Mouse (Mus musculus) kidney, adult 11 months (tissue): Measurements from ENCODE around the gene Gm45234.
"Not testable (repeated sequence)": the region's sequence is repeated elsewhere in the genome, so short reads cannot be mapped to it uniquely, and the experiment has no call there.

Experiments
- DNase-seq: peaks from one replicate; pipeline ENCODE4 v3.0.0; 2022

The Gm45234 gene

DNA sequence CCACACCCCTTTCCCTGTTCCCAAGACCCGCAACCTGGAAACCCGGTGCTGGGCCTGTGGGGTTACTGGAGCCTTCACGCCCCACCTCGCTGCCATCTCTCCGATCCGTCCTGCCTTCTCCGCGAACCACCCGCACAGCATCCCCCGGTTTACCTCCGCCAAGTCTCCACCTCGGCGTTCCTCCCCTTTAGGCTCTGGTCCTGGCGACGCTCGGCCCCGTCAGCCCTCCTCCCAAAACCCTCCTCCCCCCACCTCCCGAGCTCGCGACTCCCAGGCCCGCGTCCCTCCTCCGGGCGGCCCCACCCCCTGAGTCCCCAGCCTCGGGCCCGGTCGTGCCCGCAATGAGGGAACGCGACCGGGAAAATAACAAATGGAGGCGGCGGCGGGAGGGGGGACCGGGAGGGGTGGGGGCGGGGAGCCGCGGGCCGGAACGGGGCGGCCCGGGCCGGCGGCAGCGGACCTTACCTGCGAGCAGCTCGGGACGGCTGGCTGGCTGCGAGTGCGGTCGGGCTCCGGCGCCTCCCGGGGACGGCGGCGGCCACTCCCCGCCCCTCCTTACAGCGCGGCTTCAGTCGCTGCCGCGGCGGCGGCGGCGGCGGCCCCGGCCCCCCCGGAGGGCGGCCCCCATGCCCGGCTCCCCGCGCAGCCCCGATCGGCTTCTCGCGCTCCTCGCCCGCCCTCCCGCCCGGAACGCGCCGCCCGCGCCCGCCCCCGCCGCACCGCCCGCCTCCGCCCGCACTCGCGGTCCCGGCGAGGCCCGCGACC is at the start of gene Gm45234, which contains the start of gene Atn1:
Gene Gm45234 (minus strand): TSS at position 191 of the 765 bp plus-strand sequence.
Gene Atn1 (minus strand): TSS at position 694 of the 765 bp plus-strand sequence.
- DNase-seq, result peak; percentile 67

DNA sequence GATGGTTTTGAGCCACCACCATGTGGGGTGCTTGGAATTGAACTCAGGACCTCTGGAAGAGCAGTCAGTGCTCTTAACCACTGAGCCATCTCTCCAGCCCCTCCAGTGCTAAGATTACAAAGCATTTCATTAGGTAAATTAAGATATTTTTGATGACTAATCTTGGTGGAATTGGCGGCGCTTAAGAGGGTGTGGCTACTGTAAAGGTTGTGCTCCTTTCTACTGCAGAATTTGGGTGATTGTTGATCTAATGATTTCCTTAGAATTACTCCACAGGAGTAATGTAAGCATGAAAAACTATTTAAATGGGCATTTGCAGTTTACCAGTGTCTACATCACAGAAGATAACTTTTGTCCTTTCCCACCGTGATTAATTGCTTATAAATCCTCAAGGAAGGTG is 48.5 kb upstream of the Gm45234 start:
- no peak for DNase-seq

DNA sequence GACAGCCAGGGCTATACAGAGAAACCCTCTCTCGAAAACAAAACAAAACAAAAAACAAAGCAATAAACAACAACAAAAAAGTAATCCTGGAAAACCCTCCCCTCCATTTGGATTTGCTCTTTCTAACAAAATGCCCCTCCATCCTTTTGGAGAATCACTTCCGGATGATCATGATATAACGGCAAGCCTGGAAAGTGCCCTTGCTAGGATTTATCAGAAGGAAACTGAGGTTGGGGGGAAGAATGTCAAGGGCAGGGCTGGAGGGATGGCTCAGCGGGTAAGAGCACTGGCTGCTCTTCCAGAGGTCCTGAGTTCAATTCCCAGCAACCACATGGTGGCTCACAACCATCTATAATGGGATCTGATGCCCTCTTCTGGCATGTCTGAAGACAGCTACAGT is 47.9 kb upstream of the Gm45234 start:
- not testable (repeated sequence) for DNase-seq

DNA sequence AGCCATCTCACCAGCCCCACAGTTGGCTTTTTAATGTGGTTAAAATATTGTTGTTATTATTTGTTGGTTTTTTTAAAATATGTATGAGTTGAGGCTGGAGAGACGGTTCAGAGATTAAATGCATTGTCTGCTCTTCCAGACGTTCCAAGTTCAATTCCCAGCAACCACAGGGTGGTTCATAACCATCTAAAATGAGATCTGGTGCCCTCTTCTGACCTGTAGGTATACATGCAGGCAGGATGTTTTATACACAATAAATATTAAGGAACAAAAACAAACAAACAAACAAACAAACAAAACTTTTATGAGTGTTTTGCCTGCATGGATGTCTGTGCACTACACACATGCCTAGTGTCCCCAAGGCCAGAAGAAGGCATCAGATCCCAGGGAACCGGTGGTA is 47.2 kb upstream of the Gm45234 start:
- DNase-seq, result no peak

DNA sequence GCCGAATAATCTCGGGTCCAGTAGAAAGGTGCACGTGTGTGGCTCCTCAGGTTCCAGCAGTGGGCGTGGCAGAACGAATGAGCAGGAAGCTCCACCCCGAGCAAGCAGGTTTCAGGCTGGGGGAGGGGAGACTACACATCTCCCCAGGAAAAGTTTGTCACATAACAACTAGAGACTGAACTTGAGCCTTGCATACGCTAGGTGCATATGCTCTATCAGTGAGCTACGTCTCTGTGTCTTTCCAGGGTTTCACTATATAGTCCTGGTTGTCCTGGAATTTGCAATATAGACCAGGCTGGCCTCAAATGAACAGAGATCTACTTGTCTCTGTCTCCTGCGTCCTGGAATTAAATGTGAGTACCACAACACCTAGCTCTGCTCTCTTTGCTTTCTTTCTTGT is 46.6 kb upstream of the Gm45234 start:
- DNase-seq, result not testable (repeated sequence)

DNA sequence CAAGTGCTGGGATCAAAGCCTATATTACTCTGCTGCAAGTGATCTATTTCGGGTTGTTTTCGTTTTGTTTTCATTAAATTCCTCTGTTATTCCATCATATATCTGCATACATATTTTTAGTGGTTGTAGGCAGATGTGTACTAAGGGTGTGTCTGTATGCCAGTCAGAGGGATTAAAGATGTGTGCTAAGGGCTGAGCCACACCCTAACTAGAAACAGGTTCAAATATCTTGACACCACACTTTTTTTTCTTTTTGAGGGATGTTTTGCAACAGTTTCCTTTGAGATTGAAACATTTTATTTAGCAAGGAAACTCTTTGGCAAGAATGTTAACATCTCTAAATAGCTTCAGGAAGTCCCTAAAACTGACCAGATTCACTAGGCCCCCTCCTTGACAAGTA is 40.4 kb upstream of the Gm45234 start:
- no peak for DNase-seq

DNA sequence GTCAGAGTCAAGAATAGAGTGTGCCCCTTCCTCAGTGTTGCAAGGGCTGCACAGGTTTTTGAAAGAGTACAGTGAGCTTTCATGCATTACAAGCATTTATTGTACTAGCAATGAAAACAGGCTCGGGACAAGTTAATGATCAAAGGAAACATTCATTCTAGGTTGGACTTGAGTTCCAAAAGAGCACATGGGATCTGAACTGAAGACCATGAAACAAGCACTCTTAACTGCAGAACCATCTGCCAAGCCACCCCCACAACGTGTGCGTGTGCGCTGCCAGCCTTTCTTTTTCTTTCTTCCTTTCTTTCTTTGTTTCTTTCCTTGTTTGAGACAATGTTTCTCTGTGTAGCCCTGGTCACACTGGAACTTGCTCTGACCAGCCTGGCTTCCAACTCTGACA is 40.0 kb upstream of the Gm45234 start:
- DNase-seq, result peak; percentile 62

DNA sequence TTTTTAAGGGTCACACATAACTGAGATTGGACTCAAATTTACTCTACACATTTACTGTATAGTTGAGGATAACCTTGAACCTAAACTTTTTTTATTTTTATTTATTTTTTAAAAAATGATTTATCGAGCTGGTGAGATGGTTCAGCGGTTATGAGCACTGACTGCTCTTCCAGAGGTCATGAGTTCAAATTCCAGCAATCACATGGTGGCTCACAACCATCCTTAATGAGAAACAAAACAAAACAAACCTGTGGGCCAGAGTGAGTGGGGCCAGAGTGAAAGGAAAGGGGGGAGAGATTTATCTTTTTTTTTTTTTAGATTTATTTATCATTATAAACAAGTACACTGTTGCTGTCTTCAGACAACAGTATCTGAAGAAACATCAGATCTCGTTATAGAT is 36.1 kb upstream of the Gm45234 start:
- DNase-seq, result peak; percentile 35

DNA sequence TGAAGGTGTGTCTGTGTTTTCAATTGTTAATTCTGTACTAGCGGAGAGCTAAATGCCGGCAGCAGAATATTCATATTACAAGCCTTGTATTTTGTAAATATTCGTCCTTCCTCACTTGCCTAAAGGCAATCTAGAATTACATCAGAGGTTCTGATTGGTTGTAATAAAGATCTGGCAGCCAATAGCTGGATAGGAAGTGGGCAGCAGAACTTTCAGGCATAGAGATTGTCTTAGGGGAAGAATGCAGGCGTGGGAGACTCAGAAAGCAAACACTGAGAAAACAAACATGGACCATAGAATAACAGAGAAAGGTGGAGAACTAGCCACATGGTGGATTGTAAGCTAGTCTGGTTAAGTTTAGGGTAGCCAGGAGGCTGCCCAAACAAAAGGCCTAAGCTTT is 34.3 kb upstream of the Gm45234 start:
- DNase-seq, result no peak

DNA sequence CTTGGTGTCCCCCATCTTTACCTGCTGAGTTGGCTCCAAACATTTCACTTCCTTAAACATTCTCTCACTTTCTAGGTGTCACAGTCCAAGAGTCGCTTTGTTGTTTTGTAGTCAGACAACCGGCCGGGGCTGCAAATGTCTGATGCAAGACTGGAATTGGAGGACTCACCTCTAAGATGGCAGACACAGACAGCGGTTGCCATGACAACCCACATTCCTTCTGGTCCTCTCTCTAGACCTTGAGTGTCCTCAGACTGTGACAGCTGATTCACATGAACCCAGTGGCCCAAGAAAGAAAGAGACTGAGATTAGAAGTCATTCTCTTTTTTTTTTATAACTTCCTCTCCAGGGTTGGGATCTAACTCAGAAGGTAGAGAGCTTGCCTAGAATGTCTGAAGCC is 33.7 kb upstream of the Gm45234 start:
- DNase-seq, result no peak

DNA sequence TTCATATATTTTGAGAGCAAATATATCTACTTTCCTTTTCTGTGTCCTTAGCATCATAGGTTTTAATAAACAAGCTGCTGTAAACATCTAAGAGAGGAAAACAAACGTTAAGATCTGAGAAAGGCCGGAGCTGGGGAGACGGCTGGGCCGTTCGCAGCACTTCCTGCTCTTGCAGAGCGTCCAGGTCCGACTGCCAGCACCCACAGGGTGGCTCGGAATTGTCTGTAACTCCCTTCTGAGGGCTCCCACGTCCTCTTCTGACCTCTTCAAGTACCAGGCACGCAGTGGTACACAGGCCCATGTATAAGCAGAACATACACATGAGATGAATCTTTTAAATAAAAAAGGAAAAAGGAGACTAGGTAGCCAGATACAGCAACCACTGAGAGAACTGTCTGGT is 31.9 kb upstream of the Gm45234 start:
- DNase-seq, result no peak

DNA sequence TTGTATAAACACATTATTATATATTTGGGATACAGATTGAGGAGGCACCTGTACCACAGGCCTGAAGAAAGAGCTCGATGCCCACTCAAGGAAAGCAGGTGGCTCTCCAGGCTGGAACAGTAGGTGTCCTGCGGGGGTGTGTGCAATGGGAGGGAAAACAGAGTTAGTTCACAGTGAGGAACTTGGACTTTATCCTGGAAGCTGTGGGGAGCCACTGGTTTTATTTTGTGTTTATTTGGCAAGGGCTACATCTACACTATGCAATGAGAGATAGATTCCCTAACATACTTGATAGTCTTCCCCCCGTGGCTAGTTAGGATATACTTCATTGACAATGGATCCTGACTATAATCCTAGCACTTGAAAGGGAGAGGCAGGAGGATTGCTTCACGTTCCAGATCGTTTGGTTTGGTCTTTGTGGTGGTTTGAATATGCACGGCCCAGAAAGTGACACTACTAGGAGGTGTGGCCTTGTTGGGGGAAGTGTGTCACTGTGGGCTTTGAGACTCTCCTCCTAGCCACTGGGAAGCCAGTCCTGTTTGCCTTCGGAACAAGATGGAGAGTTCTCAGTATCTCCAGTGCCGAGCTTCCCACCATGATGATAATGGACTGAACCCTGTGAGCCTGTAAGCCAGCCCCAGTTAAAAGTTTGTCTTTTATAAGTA is 31.1 kb upstream of the Gm45234 start:
- DNase-seq, result peak; percentile 52

DNA sequence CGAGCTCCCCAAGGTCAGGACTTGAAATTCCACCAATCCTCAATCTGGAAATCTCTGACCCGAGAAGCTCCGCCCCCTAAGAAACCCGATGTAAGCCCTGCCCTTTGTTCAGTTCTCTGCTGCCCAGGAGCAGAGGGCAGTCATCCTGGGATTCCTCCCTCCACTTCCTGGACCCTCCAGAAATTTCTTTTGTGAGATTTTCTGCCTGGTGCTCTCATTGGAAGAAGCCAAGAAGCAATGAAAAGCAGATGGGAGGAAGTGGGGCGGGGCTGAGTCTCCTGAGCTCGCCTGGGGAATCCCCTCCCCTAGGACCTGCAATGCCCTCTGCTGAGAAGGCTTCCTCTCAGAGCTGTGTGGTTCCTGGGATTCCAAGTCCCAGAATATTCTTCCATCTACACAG is 26.6 kb upstream of the Gm45234 start:
- no peak for DNase-seq

DNA sequence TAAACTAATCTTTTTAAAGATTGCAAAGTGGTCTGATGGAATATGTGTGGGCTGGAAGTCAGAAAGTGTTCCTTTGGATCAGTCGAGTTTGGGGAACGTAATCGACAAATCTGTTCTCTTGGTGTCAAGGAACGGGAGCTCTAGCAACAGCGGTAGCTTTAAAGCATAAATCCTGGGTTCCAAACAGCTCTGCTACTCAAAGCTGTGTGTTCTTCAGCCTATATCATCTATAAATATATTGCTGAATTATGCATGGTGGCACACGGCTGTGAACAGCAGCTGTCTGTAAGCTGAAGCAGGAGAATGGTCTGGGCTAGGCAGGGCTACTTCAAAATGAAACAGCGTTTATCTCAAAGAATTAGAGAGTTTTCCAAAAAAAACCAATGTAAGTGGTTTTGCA is 25.1 kb upstream of the Gm45234 start:
- no peak for DNase-seq

DNA sequence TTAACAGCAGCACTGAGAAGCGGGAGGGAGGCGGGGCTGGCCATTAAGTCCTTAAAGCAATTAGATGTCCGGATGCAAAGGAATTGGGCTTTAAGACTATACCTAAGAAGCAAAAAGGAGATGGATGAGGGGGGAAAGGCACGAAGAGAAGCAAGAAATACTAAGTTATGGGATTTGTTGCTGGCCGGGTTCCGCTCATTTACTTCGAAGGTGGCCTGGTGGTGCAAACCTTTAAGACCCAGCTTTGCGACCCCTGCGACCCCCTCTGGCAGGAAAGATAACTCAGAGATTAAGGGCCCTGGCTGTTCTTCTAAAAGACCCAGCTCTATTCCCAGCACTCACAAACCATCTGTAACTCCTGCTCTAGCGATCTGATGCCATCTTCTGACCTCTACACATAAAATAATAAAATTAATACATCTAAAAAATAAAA is 24.2 kb upstream of the Gm45234 start:
- DNase-seq, result no peak

DNA sequence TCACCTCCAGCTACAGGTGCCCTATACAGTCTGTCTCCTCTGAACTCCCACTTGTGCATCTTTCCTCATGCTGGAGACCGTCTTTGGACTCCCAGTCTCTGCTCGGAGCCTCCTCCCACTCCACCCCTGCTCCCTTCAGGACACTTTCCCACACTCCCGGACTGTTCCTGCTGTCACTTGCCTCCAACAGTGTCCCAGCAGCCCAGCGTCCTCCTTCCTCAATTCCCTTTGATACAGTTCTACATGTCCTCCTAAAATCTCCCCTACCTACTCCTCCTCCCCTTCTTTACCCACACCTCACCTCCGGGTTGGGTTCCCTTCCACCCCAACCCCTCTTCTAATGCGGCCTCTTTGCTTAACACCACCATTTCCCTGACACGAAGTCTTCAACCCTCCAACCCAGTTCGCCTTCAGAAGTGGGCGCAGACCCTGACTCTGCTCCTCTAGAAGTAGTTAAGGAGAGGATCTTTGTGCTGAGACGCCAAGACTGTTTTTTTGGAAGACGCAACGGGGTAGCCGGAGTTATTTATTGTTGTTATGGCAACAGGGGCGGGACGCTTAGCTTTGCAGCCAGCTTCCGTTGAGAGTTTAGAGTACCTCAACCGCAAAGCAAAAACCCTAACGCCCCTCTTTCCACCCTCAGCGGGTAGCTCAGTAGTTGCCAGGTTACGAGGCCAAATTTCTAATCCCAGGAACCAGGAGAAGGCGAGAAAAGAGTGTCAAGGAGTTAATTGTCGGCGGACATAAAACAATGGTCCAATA is 23.6 kb upstream of the Gm45234 start, which contains the start of gene Lrrc23:
Gene Lrrc23 (minus strand): TSS at position 506 of the 762 bp plus-strand sequence.
- no peak for DNase-seq

DNA sequence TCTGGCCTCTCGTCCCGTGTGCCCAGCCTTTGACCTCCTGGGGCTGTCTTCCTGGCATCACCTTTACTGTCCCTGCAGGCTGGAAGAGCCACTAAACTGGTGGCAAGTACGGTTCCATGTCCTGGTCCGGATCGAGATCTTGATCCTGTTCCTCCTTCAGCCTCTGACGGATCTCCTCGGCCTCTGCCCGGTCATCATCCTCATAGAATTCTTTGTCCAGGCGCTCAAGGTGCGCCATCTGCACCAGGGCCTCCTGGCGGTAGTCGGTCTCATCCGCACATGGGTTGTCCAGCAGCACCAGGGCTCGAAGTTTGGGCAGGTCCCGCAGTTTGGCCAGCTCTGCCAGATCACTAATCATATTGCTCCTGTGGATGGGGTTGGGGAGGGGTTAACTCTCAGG is 14.7 kb upstream of the Gm45234 start:
- no peak for DNase-seq

DNA sequence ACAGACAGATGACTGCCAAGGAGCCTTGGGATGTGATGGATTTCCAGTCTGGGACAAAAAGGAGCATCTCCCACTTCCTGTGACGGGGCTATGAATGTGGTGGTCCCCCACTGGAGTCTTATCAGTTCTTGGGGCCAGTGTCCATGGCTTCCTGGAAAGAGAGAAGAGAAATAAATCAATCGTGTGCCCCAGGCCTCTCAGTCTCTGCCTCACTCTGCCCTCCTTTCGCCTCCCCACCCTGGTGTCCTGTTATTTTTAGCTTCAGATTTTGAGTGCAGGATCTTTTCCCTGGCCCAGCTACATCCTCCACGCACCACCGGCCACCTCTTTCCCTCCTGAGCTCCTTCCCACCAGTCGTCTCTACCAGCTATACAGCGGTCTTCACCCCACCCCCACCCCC is 14.2 kb upstream of the Gm45234 start:
- no peak for DNase-seq

DNA sequence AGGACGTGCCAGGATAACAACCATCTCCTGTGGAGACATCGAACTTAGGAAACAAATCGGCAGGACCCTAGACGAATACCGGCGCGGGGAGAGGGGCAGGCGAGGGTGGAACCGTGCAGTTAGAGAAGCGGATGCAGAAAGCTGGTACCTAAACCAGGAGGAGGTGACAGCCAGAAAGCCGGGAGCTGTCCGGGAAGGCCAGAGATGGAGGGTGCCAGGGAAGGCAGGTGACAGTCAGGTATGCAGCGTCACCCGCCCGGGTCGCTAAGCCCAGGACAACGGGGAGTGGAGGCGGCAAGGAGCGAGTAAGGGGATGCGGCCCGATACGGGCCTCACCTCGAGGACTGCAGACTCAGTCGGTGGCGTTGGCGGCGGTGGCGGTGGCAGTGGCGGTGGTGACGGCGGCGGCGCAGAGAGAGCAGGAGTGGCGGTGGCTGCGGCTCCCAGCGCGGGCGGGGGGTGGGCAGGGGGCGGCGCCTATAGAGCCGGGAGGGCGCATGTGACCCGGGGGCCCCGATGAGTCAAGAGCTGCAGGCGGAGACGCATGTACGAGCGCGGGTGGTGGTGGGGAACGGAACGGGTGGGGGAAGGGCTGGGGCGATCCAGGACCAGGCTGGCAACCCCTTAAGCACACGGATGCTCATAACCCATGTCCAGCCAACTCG is 13.4 kb upstream of the Gm45234 start, which contains the start of gene Eno2:
Gene Eno2 (minus strand): TSS at position 573 of the 665 bp plus-strand sequence.
- DNase-seq, result no peak

DNA sequence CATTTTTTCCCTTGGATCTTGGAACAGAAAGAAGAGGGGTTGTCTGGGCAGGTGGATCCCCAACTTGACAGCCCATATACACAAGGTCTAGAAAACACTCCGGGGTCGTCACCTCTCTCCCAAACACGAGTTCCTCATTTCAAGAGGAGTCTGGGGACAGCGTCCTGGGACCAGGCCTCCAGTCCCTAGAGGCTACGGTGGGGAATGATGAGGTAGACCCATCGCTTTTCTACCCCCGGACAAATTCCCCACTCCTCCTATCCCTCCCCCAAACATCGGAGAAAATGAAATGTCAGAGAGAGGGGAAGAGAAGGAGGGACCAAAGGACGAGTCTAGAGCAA is 12.9 kb upstream of the Gm45234 start:
- no peak for DNase-seq

DNA sequence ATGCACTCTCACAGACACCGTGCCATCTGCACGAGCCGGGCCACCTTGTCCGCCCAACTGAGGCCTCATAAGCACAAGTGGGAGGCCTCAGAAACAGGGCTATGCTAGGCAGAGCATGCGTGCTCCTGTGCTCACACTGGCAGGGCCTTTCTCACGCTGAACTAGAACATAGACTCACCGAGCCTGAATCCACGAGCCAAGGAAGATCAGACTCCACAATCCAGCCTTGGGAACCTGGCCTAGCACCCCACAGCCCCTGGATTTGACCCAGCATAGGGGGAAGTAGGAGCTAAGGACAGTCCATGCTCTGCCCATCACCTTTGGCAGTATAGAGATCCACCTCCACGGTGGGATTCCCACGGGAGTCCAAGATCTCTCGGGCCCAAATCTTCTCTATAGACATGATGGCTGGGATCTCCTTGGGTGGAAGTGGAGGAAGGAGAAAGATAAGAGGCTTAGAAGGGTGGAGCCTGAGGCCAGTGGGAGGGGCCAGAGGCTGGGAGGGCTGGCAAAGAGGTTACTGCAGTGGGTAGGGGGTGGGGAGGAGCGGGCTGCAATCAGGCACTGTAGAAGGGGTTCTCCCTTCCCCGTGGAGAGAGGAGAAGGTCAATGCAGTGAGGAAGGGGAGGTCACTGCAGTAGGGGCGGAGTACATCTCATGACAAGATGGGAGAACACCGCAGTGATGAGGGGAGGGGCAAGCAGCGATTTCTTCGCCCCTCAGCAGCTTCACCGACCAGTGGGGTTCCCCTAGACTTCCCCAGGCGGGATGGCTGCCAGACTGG is 12.3 kb upstream of the Gm45234 start:
- no peak for DNase-seq

DNA sequence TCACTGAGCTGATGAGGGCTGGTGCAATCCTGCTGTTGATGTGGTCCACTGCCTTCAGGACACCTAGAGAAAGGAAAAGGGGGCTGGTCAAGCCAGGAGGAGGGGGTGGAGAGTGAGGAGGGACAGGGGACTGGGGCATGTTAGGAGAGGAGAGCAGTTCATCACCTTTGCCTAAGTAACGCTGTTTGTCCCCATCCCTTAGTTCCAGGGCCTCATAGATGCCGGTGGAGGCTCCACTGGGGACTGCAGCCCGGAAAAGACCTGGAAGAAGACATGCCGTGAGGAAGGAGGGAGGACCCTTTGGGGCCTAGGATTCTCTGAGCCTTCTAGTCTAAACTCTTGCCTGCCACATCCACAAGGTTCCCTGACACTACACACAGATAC is 11.7 kb upstream of the Gm45234 start:
- no peak for DNase-seq
